ENCODE assay signal across 19 mouse cellular contexts in genomic region chr13:46448276-46448675, GRCm38 (mm10). TPM values are rescaled to one million over a fixed set of nuclear protein-coding genes. Genes with fewer than 3 reads are reported as not detected.
"Had no signal": no experiment of that assay in that cellular context is flagged by ENCODE, and none has a peak within 500 bp of the region (broad histone marks: within the 10 kb centered on the region; RNA-seq: fewer than 3 reads in every experiment).

No protein-coding gene starts in this region.

- ATAC-seq: liver, embryonic 12.5 days; liver, postnatal 0 days; lung, postnatal 0 days; midbrain, embryonic 13.5 days; midbrain, embryonic 15.5 days; midbrain, embryonic 16.5 days had no signal

- DNase-seq: left cerebral cortex, postnatal 4 days; liver; liver, embryonic 13.5 days; liver, postnatal 0 days; lung, adult 18-20 months; lung, adult 2 months; lung, embryonic 14.5 days; lung, postnatal 10 days; lung, postnatal 14 days; lung, postnatal 36 days; lung, postnatal 4 days; midbrain, embryonic 14.5 days had no signal

RNA-seq across cellular contexts. Expression of gene Rbm24, which starts 30.0 kb away (rescaled TPM):
- polyA plus RNA-seq: liver, adult 2 months; macrophage had no signal

RNA-seq across cellular contexts. Expression of gene Cap2, which starts 53.4 kb away (rescaled TPM):
- polyA plus RNA-seq: liver, adult 2 months had no signal
